Mouse (Mus musculus): ENCODE results near the gene Arhgap42. TPM values are rescaled to one million over a fixed set of nuclear protein-coding genes. Genes with fewer than 3 reads are reported as not detected.
A peak's percentile ranks its signal among the peaks of the same experiment; 100 is the strongest.

Arhgap42 gene
- polyA plus RNA-seq, 1 experiment from 2014 or later = 37.9 TPM

GRCm38 (mm10) chr9:8982315-8982714 is 256.6 kb downstream of the Arhgap42 start:
- Histone ChIP-seq H3K27me3 (replicated peaks; ENCODE audit: insufficient read depth, low read length) (no peaks in the 10 kb centered on the region), H3K4me2 (replicated peaks; ENCODE audit: low read depth, low read length) (no peak overlapping the region), H3K36me3 (ENCODE audit: insufficient read depth, low read length) (no peaks in the 10 kb centered on the region), H3K4me3 (ENCODE audit: low read depth, low read length) (no peak overlapping the region), H3K9ac (replicated peaks; ENCODE audit: low read depth) (no peak overlapping the region), H3K27ac (ENCODE audit: low read length) (no peak overlapping the region), H3K4me1 (ENCODE audit: insufficient read depth, low read depth, low read length) (no peaks in the 10 kb centered on the region), H3K9me3 (ENCODE audit: low read length) (no peaks in the 10 kb centered on the region)
- WGBS = 68% methylated on average over 3 of the region's 3 CpGs
- ATAC-seq = no peak
- TF ChIP-seq CTCF (IDR thresholded peaks at IDR 0.05) = no peak
- TF ChIP-seq EP300 (IDR thresholded peaks at IDR 0.05) = no peak
- no peak for DNase-seq (ENCODE audit: low spot score)

- H3K27ac ChIP-seq (ENCODE audit: low read length) = no peak overlapping the region
- H3K4me3 ChIP-seq (ENCODE audit: low read depth, low read length) = no peak overlapping the region
- H3K27me3 ChIP-seq (replicated peaks; ENCODE audit: insufficient read depth, low read length) = no peaks in the 10 kb centered on the region
- H3K4me2 ChIP-seq (replicated peaks; ENCODE audit: low read depth, low read length) = no peak overlapping the region
- no peak overlapping the region for H3K9ac ChIP-seq (replicated peaks; ENCODE audit: low read depth)
- DNase-seq (ENCODE audit: low spot score) (no peak), ATAC-seq (no peak)
- TF ChIP-seq EP300 (IDR thresholded peaks at IDR 0.05) = no peak
- H3K9me3 ChIP-seq (ENCODE audit: low read length) = no peaks in the 10 kb centered on the region
- WGBS = 51% methylated on average over 2 of the region's 2 CpGs
- H3K36me3 ChIP-seq (ENCODE audit: insufficient read depth, low read length) = no peaks in the 10 kb centered on the region
- no peaks in the 10 kb centered on the region for H3K4me1 ChIP-seq (ENCODE audit: insufficient read depth, low read depth, low read length)
Measured at GRCm38 (mm10) chr9:8977775-8978174, 261.1 kb downstream of the Arhgap42 start.

GRCm38 (mm10) chr9:8971491-8971890 is 267.4 kb downstream of the Arhgap42 start, which contains the start of gene Gm16485:
TSS of gene Gm16485 (plus strand) at chr9:8971791.
- no peak for TF ChIP-seq CTCF (IDR thresholded peaks at IDR 0.05)
- no peak for TF ChIP-seq EP300 (IDR thresholded peaks at IDR 0.05)
- ATAC-seq (no peak), DNase-seq (ENCODE audit: low spot score) (no peak)
- Histone ChIP-seq H3K27me3 (replicated peaks; ENCODE audit: insufficient read depth, low read length) (no peaks in the 10 kb centered on the region), H3K9ac (replicated peaks; ENCODE audit: low read depth) (no peak within 1 kb of the TSS), H3K27ac (ENCODE audit: low read length) (no peak within 1 kb of the TSS), H3K36me3 (ENCODE audit: insufficient read depth, low read length) (no peaks in the 10 kb centered on the region), H3K4me1 (ENCODE audit: insufficient read depth, low read depth, low read length) (no peaks in the 10 kb centered on the region), H3K9me3 (ENCODE audit: low read length) (no peaks in the 10 kb centered on the region), H3K4me2 (replicated peaks; ENCODE audit: low read depth, low read length) (no peak within 1 kb of the TSS), H3K4me3 (ENCODE audit: low read depth, low read length) (no peak within 1 kb of the TSS)
- 54% methylated on average over 2 of the region's 2 CpGs for WGBS

- Histone ChIP-seq H3K4me2 (replicated peaks; ENCODE audit: low read depth, low read length) (no peak overlapping the region), H3K9me3 (ENCODE audit: low read length) (no peaks in the 10 kb centered on the region), H3K9ac (replicated peaks; ENCODE audit: low read depth) (no peak overlapping the region), H3K27me3 (replicated peaks; ENCODE audit: insufficient read depth, low read length) (no peaks in the 10 kb centered on the region), H3K27ac (ENCODE audit: low read length) (no peak overlapping the region), H3K4me1 (ENCODE audit: insufficient read depth, low read depth, low read length) (no peaks in the 10 kb centered on the region), H3K36me3 (ENCODE audit: insufficient read depth, low read length) (no peaks in the 10 kb centered on the region), H3K4me3 (ENCODE audit: low read depth, low read length) (no peak overlapping the region)
- ATAC-seq (peak; percentile 33), DNase-seq (ENCODE audit: low spot score) (peak; percentile 46)
- WGBS = 33% methylated on average over 7 of the region's 7 CpGs
- TF ChIP-seq CTCF (IDR thresholded peaks at IDR 0.05) (no peak), EP300 (IDR thresholded peaks at IDR 0.05) (no peak)
Measured at GRCm38 (mm10) chr9:8970240-8970639, 268.7 kb downstream of the Arhgap42 start.

GRCm38 (mm10) chr9:8964512-8965133 is 274.3 kb downstream of the Arhgap42 start:
- Histone ChIP-seq H3K36me3 (ENCODE audit: insufficient read depth, low read length) (no peaks in the 10 kb centered on the region), H3K4me3 (ENCODE audit: low read depth, low read length) (no peak overlapping the region), H3K9ac (replicated peaks; ENCODE audit: low read depth) (no peak overlapping the region), H3K4me1 (ENCODE audit: insufficient read depth, low read depth, low read length) (no peaks in the 10 kb centered on the region), H3K4me2 (replicated peaks; ENCODE audit: low read depth, low read length) (no peak overlapping the region), H3K9me3 (ENCODE audit: low read length) (no peaks in the 10 kb centered on the region), H3K27ac (ENCODE audit: low read length) (no peak overlapping the region), H3K27me3 (replicated peaks; ENCODE audit: insufficient read depth, low read length) (no peaks in the 10 kb centered on the region)
- ATAC-seq (no peak; the same call in 1 of the 2 replicates), DNase-seq (ENCODE audit: low spot score) (peak; percentile 16)
- 55% methylated on average over 8 of the region's 8 CpGs for WGBS
- peak; percentile 73 for TF ChIP-seq CTCF (IDR thresholded peaks at IDR 0.05)
- TF ChIP-seq EP300 (IDR thresholded peaks at IDR 0.05) = no peak

DNA sequence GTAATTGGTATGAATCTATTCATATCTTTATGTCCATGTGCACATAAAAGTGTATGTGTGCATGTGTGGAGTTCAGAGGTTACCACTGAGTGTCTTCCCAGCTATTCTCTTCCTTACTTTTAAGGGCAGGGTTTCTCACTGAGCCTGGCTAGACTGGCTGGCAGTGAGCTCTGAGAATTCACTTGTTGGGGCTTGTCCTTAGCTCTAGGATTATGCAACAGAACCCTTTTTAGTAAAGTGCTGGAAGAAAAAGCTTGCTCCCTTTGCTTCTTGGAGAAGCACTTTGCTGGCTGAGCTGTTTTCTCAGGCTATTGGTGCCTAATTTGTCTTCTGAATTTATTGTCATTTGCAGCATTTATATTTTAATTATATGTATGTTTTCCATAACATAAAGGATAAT is 285.6 kb downstream of the Arhgap42 start:
- TF ChIP-seq EP300 (IDR thresholded peaks at IDR 0.05) (no peak), CTCF (IDR thresholded peaks at IDR 0.05) (no peak)
- Histone ChIP-seq H3K27me3 (replicated peaks; ENCODE audit: insufficient read depth, low read length) (no peaks in the 10 kb centered on the region), H3K36me3 (ENCODE audit: insufficient read depth, low read length) (no peaks in the 10 kb centered on the region), H3K4me3 (ENCODE audit: low read depth, low read length) (no peak overlapping the region), H3K9me3 (ENCODE audit: low read length) (no peaks in the 10 kb centered on the region), H3K9ac (replicated peaks; ENCODE audit: low read depth) (no peak overlapping the region), H3K27ac (ENCODE audit: low read length) (no peak overlapping the region), H3K4me2 (replicated peaks; ENCODE audit: low read depth, low read length) (no peak overlapping the region), H3K4me1 (ENCODE audit: insufficient read depth, low read depth, low read length) (no peaks in the 10 kb centered on the region)
- no peak for DNase-seq (ENCODE audit: low spot score)
- no peak for ATAC-seq

Measured in lung, postnatal 0 days (tissue).